8 mouse cellular contexts compared by ENCODE assay signal in genomic region chrX:166584947-166585824, GRCm38 (mm10). TPM values are rescaled to one million over a fixed set of nuclear protein-coding genes. Genes with fewer than 3 reads are reported as not detected.
DNase-seq lines count a peak whose midpoint lies in the region; ATAC-seq lines count a peak whose summit lies in the region.

Gene Egfl6 (minus strand): TSS chrX:166585720.

- WGBS in heart, embryonic 15.5 days: 17% methylated on average over 37 of the region's 39 CpGs
- 11% methylated on average over 38 of the region's 39 CpGs for WGBS in limb, embryonic 10.5 days
- 13% methylated on average over 36 of the region's 39 CpGs for WGBS in midbrain, embryonic 11.5 days

- 0 out of 2 replicates have a peak, but pooled peaks cover 3% of the 10 kb centered on the region for H3K4me1 ChIP-seq in heart, embryonic 15.5 days (replicated peaks)
- H3K4me1 ChIP-seq in limb, embryonic 10.5 days: peaks cover 15% of the 10 kb centered on the region
- no peaks in the 10 kb centered on the region for H3K4me1 ChIP-seq in midbrain, embryonic 11.5 days (ENCODE audit: control insufficient read depth, insufficient read depth, low read length)

- H3K4me3 ChIP-seq in heart, embryonic 15.5 days: peak within 1 kb of the TSS; percentile 41
- H3K4me3 ChIP-seq in limb, embryonic 10.5 days: peak within 1 kb of the TSS; percentile 51
- peak within 1 kb of the TSS; percentile 32 for H3K4me3 ChIP-seq in midbrain, embryonic 11.5 days (ENCODE audit: low read depth, low read length)

- peak; percentile 17 for DNase-seq in kidney, adult 11 months
- no peak for DNase-seq in kidney, adult 9 months
- DNase-seq in adrenal gland, postnatal 4 days (ENCODE audit: low spot score in 2 of 2): peak in 1 of 2 experiments; percentile 5
- peak; percentile 34 for DNase-seq in limb, embryonic 10.5 days (ENCODE audit: low spot score)
- peak; percentile 84 for DNase-seq in midbrain, embryonic 11.5 days (ENCODE audit: low spot score, missing footprints)
- DNase-seq in spleen, postnatal 36 days (ENCODE audit: low spot score in 2 of 2): peak; percentile 51 to 52
- no peak for DNase-seq in cerebellum, postnatal 36 days

- no peak within 1 kb of the TSS for H3K9ac ChIP-seq in heart, embryonic 15.5 days
- H3K9ac ChIP-seq in midbrain, embryonic 11.5 days (ENCODE audit: low read length): peak within 1 kb of the TSS; percentile 36; the same call in 1 of the 2 replicates

- H3K27me3 ChIP-seq in heart, embryonic 15.5 days: peaks cover 21% of the 10 kb centered on the region
- H3K27me3 ChIP-seq in limb, embryonic 10.5 days (ENCODE audit: low read depth, poor library complexity, severe bottlenecking): peaks cover 98% of the 10 kb centered on the region
- peaks cover 19% of the 10 kb centered on the region for H3K27me3 ChIP-seq in midbrain, embryonic 11.5 days (ENCODE audit: control insufficient read depth, insufficient read depth, low read length)

- H3K4me2 ChIP-seq in heart, embryonic 15.5 days: peak within 1 kb of the TSS; percentile 75
- H3K4me2 ChIP-seq in midbrain, embryonic 11.5 days: peak within 1 kb of the TSS; percentile 64

- ATAC-seq in heart, embryonic 15.5 days (replicated peaks; ENCODE audit: insufficient number of reproducible peaks, insufficient read depth, low FRiP score, low read depth): no peak
- peak; percentile 71; the same call in 1 of the 2 replicates for ATAC-seq in midbrain, embryonic 11.5 days (ENCODE audit: low FRiP score)

- no peak within 1 kb of the TSS for H3K27ac ChIP-seq in heart, embryonic 15.5 days
- peak within 1 kb of the TSS; percentile 32 for H3K27ac ChIP-seq in limb, embryonic 10.5 days
- no peak within 1 kb of the TSS for H3K27ac ChIP-seq in midbrain, embryonic 11.5 days (ENCODE audit: low read depth, low read length)

- no peaks in the 10 kb centered on the region for H3K9me3 ChIP-seq in heart, embryonic 15.5 days (replicated peaks)
- H3K9me3 ChIP-seq in limb, embryonic 10.5 days (replicated peaks): no peaks in the 10 kb centered on the region
- no peaks in the 10 kb centered on the region for H3K9me3 ChIP-seq in midbrain, embryonic 11.5 days (ENCODE audit: control insufficient read depth, low read length)

- no peaks in the 10 kb centered on the region for H3K36me3 ChIP-seq in heart, embryonic 15.5 days
- H3K36me3 ChIP-seq in limb, embryonic 10.5 days: no peaks in the 10 kb centered on the region
- no peaks in the 10 kb centered on the region for H3K36me3 ChIP-seq in midbrain, embryonic 11.5 days (ENCODE audit: control insufficient read depth, insufficient read depth, low read length)

RNA-seq across cellular contexts. Expression of gene Egfl6, which starts in this region (rescaled TPM):
- total RNA-seq in adrenal gland, postnatal 4 days (2021): 10 to 100 TPM; 17.9 to 21.0 TPM
- 4.8 and 9.5 TPM in 2 replicates for polyA plus RNA-seq in heart, embryonic 15.5 days (2015; fragmentation: Nextera tagmentation; extraction: Ambion mirVana)
- 1.5 and 3.2 TPM in 2 replicates for polyA plus RNA-seq in limb, embryonic 10.5 days (2016; fragmentation: Nextera tagmentation; extraction: Ambion mirVana)
- 4.3 and 5.6 TPM in 2 replicates for polyA plus RNA-seq in midbrain, embryonic 11.5 days (2014; fragmentation: Nextera tagmentation; extraction: Ambion mirVana)

Comparison
In these comparisons a context has a peak if more than half of its experiments do, and no peak if none do; other contexts are left out.
1. DNase-seq: peak in kidney, adult 11 months (single experiment), limb, embryonic 10.5 days (single experiment), midbrain, embryonic 11.5 days (single experiment) and spleen, postnatal 36 days (2 of 2); none in kidney, adult 9 months (single experiment) and cerebellum, postnatal 36 days (0 of 2).
2. Peak in every context shown above with its lines, with median percentiles within 50 percentile points of each other: H3K4me3 ChIP-seq.